Mouse (Mus musculus) E14TG2a.4 (cell line): ENCODE results near the gene Glyatl3.

Experiments used
- H3K27me3 ChIP-seq: 2 replicates; pipeline ENCODE4 v1.6.1; 2014; ENCODE audit warnings: low read length, control low read depth; ENCODE audit not compliant: insufficient read depth
- H3K36me3 ChIP-seq: 2 replicates; pipeline ENCODE4 v1.6.1; 2014; ENCODE audit warnings: low read length, control low read depth; ENCODE audit not compliant: insufficient read depth
- H3K4me1 ChIP-seq: replicated peaks from 2 replicates; pipeline ENCODE4 v1.6.1; 2014; ENCODE audit warnings: low read depth, low read length, control low read depth
- H3K4me3 ChIP-seq: replicated peaks from 2 replicates; pipeline ENCODE4 v1.5.1; 2014; ENCODE audit warnings: mild to moderate bottlenecking, low read length
- H3K9me3 ChIP-seq: 2 replicates; pipeline ENCODE4 v1.6.1; 2014; ENCODE audit warnings: low read length, control low read depth
- CTCF ChIP-seq: conservative IDR thresholded peaks from 2 replicates; pipeline ENCODE4 v1.5.1; 2014; ENCODE audit warnings: low read length
- NANOG ChIP-seq: IDR thresholded peaks from 2 replicates; pipeline ENCODE4 v1.6.1; 2014; ENCODE audit warnings: borderline replicate concordance, low read length, mixed read lengths
- POU5F1 ChIP-seq: IDR thresholded peaks from 2 replicates; pipeline ENCODE4 v1.6.1; 2014; ENCODE audit warnings: low read length, borderline replicate concordance

The Glyatl3 gene

GRCm38 (mm10) chr17:40875568-40875967 is 38.6 kb downstream of the Glyatl3 start:
- H3K4me1 ChIP-seq = peaks cover 9% of the 10 kb centered on the region; the same call in 1 of the 2 replicates
- peaks cover 10% of the 10 kb centered on the region for H3K27me3 ChIP-seq
- no peak overlapping the region for H3K4me3 ChIP-seq
- no peaks in the 10 kb centered on the region for H3K36me3 ChIP-seq
- TF ChIP-seq NANOG (no peak), POU5F1 (no peak)
- no peaks in the 10 kb centered on the region for H3K9me3 ChIP-seq

- 0 out of 2 replicates have a peak, but pooled peaks cover under 1% of the 10 kb centered on the region for H3K4me1 ChIP-seq
- no peak for TF ChIP-seq CTCF
- TF ChIP-seq NANOG = no peak
- TF ChIP-seq POU5F1 = no peak
Observed at GRCm38 (mm10) chr17:40874701-40875100, 39.4 kb downstream of the Glyatl3 start.

GRCm38 (mm10) chr17:40873582-40874011 is 40.6 kb downstream of the Glyatl3 start:
- H3K4me1 ChIP-seq = no peaks in the 10 kb centered on the region
- no peaks in the 10 kb centered on the region for H3K9me3 ChIP-seq
- no peak overlapping the region for H3K4me3 ChIP-seq
- no peak for TF ChIP-seq CTCF
- TF ChIP-seq NANOG = no peak
- no peaks in the 10 kb centered on the region for H3K36me3 ChIP-seq
- H3K27me3 ChIP-seq = 0 out of 2 replicates have a peak, but pooled peaks cover 3% of the 10 kb centered on the region

More at GRCm38 (mm10) chr17:40874701-40875100, 39.4 kb downstream of the Glyatl3 start:
- Histone ChIP-seq H3K9me3 (no peaks in the 10 kb centered on the region), H3K4me3 (no peak overlapping the region), H3K27me3 (peaks cover 6% of the 10 kb centered on the region), H3K36me3 (no peaks in the 10 kb centered on the region)

- H3K27me3 ChIP-seq = no peaks in the 10 kb centered on the region
- no peaks in the 10 kb centered on the region for H3K4me1 ChIP-seq
- no peaks in the 10 kb centered on the region for H3K36me3 ChIP-seq
- H3K4me3 ChIP-seq = no peak overlapping the region
- TF ChIP-seq CTCF (no peak), POU5F1 (no peak), NANOG (no peak)
- no peaks in the 10 kb centered on the region for H3K9me3 ChIP-seq
Observed at GRCm38 (mm10) chr17:40872626-40873025, 41.5 kb downstream of the Glyatl3 start.

- TF ChIP-seq NANOG (no peak), POU5F1 (no peak)
- Histone ChIP-seq H3K4me1 (no peaks in the 10 kb centered on the region), H3K9me3 (no peaks in the 10 kb centered on the region), H3K4me3 (no peak overlapping the region), H3K36me3 (no peaks in the 10 kb centered on the region), H3K27me3 (no peaks in the 10 kb centered on the region)
Observed at GRCm38 (mm10) chr17:40868952-40869747, 45.0 kb downstream of the Glyatl3 start.

GRCm38 (mm10) chr17:40855065-40855464 is 59.1 kb downstream of the Glyatl3 start:
- Histone ChIP-seq H3K9me3 (no peaks in the 10 kb centered on the region), H3K27me3 (no peaks in the 10 kb centered on the region), H3K4me1 (no peaks in the 10 kb centered on the region), H3K4me3 (no peak overlapping the region), H3K36me3 (no peaks in the 10 kb centered on the region)
- TF ChIP-seq NANOG = no peak
- TF ChIP-seq POU5F1 = no peak
- TF ChIP-seq CTCF = no peak
